Mouse (Mus musculus) hindbrain, embryonic 15.5 days (tissue): ENCODE measurements at regions not wholly inside any gene's neighbourhood (a gene's known extent, or its start where the extent isn't known, plus 50 kb on each side); places are given as distances from the start of the nearest gene placed in this dataset.

ENCODE experiments used
- ATAC-seq: fragments of 200-750 bp; cut with Nextera tagmentation; 2 replicates; pipeline ENCODE4 v1.8.0; 2017; ENCODE audit warnings: low read depth, moderate number of reproducible peaks, moderate TSS enrichment; ENCODE audit not compliant: low FRiP score
- H3K27ac ChIP-seq: fragments of 300-500 bp; sonication (generic); replicated peaks from 2 replicates; pipeline ENCODE4 v1.5.1; 2015; ENCODE audit warnings: mild to moderate bottlenecking, inconsistent platforms
- H3K27me3 ChIP-seq: fragments of 300-500 bp; sonication (generic); 2 replicates; pipeline ENCODE4 v1.6.1; 2015; ENCODE audit warnings: control low read depth, inconsistent platforms
- H3K36me3 ChIP-seq: fragments of 300-500 bp; sonication (generic); 2 replicates; pipeline ENCODE4 v1.6.1; 2015; ENCODE audit warnings: control low read depth, inconsistent platforms
- H3K4me1 ChIP-seq: fragments of 300-500 bp; sonication (generic); replicated peaks from 2 replicates; pipeline ENCODE4 v1.6.1; 2015; ENCODE audit warnings: control low read depth, inconsistent platforms
- H3K4me2 ChIP-seq: fragments of 300-500 bp; sonication (generic); 2 replicates; pipeline ENCODE4 v1.6.1; 2015; ENCODE audit warnings: moderate library complexity, mild to moderate bottlenecking, inconsistent platforms
- H3K4me3 ChIP-seq: fragments of 300-500 bp; sonication (generic); 2 replicates; pipeline ENCODE4 v1.5.1; 2015; ENCODE audit warnings: mild to moderate bottlenecking, inconsistent platforms
- H3K9ac ChIP-seq: fragments of 300-500 bp; sonication (generic); 2 replicates; pipeline ENCODE4 v1.6.1; 2015; ENCODE audit warnings: inconsistent platforms
- H3K9me3 ChIP-seq: fragments of 300-500 bp; sonication (generic); 2 replicates; pipeline ENCODE4 v1.6.1; 2016; ENCODE audit warnings: control low read depth, inconsistent platforms
- WGBS: fragments of 180-500 bp; shearing (Covaris S2); methylation state at CpG from one replicate; pipeline ENCODE4 v1.1.7; 2015; 5-methylcytosine and 5-hydroxymethylcytosine counted together

DNA sequence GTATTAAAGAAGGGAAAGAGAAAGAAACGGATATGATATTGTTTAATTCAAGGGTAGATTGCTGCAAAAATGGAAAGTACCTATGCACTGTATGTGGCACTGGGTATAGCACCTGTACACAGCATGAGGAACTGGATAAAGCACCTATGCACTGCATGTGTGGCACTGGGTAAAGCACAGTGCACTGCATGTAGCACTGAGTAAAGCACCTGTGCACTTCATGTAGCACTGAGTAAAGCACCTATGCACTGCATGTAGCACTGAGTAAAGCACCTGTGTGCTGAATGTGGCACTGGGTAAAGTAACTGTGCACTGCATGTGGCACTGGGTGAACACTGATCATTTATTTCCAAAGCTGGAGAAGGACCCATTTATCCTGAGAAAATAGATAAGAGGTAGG, 280.2 kb upstream of the Fam49a start:
- Histone ChIP-seq H3K36me3 (no peaks in the 10 kb centered on the region), H3K4me3 (no peak overlapping the region), H3K4me2 (no peak overlapping the region), H3K4me1 (no peaks in the 10 kb centered on the region), H3K27ac (no peak overlapping the region), H3K9ac (no peak overlapping the region), H3K27me3 (no peaks in the 10 kb centered on the region), H3K9me3 (no peaks in the 10 kb centered on the region)
- 79% methylated on average over 1 of the region's 1 CpGs for WGBS
- ATAC-seq, result 0 out of 2 replicates have a peak, but pooled peaks have one; percentile 54

DNA sequence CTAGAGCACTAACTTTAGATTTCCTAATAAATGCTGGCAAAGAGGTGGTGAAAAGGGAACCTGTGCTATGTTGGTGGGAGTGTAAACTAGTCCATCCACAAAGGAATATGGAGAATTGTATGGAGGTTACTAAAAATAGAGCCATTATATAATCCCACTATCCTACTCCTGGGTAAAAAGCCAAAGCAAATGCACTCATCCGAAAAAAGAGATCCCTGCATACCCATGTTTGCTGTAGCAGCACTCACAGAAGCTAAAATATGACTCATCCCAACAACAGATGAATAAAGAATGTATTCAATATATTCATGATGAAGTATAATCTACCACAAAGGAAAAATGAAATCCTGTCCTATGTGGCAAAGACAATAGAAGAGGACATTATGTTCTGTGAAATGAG, 268.4 kb upstream of the Fam49a start:
- Histone ChIP-seq H3K9me3 (no peaks in the 10 kb centered on the region), H3K36me3 (no peaks in the 10 kb centered on the region), H3K4me1 (no peaks in the 10 kb centered on the region), H3K27me3 (no peaks in the 10 kb centered on the region), H3K4me2 (no peak overlapping the region), H3K27ac (no peak overlapping the region), H3K4me3 (no peak overlapping the region), H3K9ac (no peak overlapping the region)
- 89% methylated on average over 1 of the region's 1 CpGs for WGBS
- ATAC-seq, result no peak

DNA sequence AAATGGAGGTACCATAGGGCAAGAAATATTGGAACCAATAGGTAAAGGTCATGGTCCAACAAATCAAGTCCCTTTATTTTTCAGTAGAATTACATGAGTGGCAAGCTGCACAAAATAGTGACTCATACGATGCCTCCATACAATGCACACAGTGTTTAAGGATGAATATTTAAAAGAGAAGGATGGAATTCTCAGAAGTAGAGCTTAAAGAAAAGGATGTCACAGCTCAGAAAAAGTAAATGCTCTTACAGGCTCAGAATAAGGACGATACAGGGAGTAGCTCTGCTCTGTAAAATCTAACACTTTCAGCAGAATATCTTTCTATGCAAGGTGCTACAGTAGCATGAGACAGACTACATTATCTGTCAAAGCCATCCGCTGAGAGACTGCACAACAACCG, 262.7 kb upstream of the Fam49a start:
- H3K36me3 ChIP-seq, result no peaks in the 10 kb centered on the region
- WGBS, result 83% methylated on average over 4 of the region's 4 CpGs
- H3K9ac ChIP-seq, result no peak overlapping the region
- no peak overlapping the region for H3K27ac ChIP-seq
- no peaks in the 10 kb centered on the region for H3K9me3 ChIP-seq
- no peak overlapping the region for H3K4me3 ChIP-seq
- no peaks in the 10 kb centered on the region for H3K27me3 ChIP-seq
- no peak overlapping the region for H3K4me2 ChIP-seq
- ATAC-seq, result no peak
- H3K4me1 ChIP-seq, result no peaks in the 10 kb centered on the region

DNA sequence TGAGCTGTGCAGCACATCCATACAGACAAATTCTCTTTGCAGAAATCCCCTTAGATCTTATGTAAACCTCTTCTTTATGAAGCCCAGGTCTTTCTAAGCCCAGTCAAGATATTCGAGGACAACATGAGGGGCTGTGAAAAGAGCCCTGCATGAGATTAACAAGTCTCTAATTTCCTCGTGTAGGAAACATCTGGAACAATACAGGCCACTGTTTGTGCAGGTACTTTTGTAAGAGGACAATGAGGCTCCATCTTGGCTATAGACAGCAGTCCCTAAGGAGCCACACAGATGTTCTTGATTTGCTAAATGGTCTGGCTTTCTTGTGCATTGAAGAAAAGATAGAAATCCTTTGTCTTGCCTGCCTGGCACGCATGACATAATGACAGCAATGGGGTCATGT, 259.5 kb upstream of the Fam49a start:
- no peaks in the 10 kb centered on the region for H3K36me3 ChIP-seq
- H3K27ac ChIP-seq, result no peak overlapping the region
- no peaks in the 10 kb centered on the region for H3K4me1 ChIP-seq
- WGBS, result 22% methylated on average over 3 of the region's 3 CpGs
- no peak for ATAC-seq
- no peak overlapping the region for H3K9ac ChIP-seq
- H3K9me3 ChIP-seq, result no peaks in the 10 kb centered on the region
- no peak overlapping the region for H3K4me3 ChIP-seq
- H3K4me2 ChIP-seq, result no peak overlapping the region
- no peaks in the 10 kb centered on the region for H3K27me3 ChIP-seq

DNA sequence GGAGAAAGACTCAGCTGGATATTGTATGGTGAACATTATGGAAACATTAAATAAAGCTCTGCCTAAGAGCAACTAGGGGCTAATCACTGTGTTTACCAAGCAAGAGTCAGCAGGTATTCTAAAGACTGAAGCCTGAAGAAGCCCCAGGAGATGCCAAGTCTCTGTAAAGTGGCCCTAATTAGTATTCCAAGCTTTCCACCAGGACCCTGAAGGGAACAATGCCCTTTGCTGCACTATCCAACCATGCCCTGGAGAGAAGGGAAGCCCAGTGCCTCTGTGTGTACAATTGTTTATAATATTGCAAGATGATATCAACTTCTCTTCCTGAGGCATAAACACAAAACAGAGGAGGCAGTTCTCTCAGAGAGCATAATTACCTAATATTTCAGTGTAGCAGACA, 251.3 kb upstream of the Fam49a start:
- Histone ChIP-seq H3K27me3 (no peaks in the 10 kb centered on the region), H3K9me3 (no peaks in the 10 kb centered on the region), H3K27ac (no peak overlapping the region), H3K4me1 (0 out of 2 replicates have a peak, but pooled peaks cover 7% of the 10 kb centered on the region), H3K4me3 (no peak overlapping the region), H3K9ac (no peak overlapping the region), H3K4me2 (no peak overlapping the region), H3K36me3 (no peaks in the 10 kb centered on the region)
- no peak; the same call in 1 of the 2 replicates for ATAC-seq

DNA sequence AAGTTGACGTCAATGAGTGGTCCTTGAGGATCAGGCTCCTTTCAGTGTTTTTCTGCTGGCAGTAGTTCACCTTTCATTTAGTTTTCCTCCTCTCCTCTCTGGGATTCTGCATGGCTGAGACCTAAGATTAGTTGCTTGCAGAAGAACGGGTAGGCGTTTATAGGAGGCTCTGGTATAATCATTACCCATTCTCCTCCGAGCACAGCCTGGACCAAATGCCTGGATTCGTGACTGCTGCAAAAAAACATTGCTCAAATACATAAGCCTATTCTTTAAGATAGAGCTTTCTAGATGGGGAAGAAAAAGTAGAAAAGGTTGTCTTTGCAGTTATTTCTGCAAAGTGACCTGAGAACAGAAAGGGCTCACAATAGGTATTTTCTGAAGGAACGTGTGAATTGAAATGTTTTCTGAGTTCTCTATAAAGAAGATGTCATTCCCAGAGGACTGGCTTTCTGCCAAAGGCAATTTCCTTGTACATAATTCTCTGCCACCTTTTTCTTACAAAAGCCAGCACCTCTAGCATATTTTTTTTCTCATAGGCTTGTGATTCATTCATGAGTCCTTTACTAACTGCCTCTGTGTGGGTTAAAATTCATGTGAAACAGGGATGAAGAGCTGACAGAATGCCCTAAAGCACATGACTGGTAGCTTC, 238.0 kb upstream of the Fam49a start:
- no peak overlapping the region for H3K4me3 ChIP-seq
- no peak overlapping the region for H3K27ac ChIP-seq
- H3K36me3 ChIP-seq, result no peaks in the 10 kb centered on the region
- no peaks in the 10 kb centered on the region for H3K4me1 ChIP-seq
- no peak overlapping the region for H3K4me2 ChIP-seq
- no peak for ATAC-seq
- H3K9me3 ChIP-seq, result no peaks in the 10 kb centered on the region
- 83% methylated on average over 6 of the region's 6 CpGs for WGBS
- H3K9ac ChIP-seq, result no peak overlapping the region
- no peaks in the 10 kb centered on the region for H3K27me3 ChIP-seq

DNA sequence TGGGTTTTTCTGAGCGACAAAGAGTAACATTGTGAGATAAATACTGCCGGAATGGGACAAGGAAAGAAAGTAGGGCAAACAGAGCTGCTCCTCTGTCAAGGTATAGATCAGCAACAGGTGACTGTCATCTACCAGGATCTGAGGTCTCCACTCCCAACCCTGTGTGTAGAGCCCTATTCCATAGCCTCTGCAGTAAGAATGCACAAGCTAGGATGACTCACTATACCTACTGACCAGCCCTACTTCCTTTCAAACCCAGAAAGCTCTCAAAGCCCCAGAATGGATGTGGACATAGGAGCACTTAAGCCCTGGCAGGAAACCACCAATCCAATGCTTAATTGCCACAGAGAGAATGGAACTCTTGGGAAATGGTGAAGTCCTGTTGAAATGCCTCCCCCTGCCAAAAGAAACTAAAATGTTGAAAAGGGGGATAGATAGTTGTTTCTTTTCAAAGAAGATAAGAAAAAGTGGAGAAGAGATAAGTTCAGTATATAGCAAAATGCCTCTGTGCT, 231.8 kb upstream of the Fam49a start:
- WGBS, result 83% methylated on average over 2 of the region's 2 CpGs
- Histone ChIP-seq H3K4me2 (no peak overlapping the region), H3K9me3 (no peaks in the 10 kb centered on the region), H3K9ac (no peak overlapping the region), H3K4me1 (no peaks in the 10 kb centered on the region), H3K36me3 (no peaks in the 10 kb centered on the region), H3K27me3 (no peaks in the 10 kb centered on the region), H3K4me3 (no peak overlapping the region), H3K27ac (no peak overlapping the region)
- no peak for ATAC-seq

DNA sequence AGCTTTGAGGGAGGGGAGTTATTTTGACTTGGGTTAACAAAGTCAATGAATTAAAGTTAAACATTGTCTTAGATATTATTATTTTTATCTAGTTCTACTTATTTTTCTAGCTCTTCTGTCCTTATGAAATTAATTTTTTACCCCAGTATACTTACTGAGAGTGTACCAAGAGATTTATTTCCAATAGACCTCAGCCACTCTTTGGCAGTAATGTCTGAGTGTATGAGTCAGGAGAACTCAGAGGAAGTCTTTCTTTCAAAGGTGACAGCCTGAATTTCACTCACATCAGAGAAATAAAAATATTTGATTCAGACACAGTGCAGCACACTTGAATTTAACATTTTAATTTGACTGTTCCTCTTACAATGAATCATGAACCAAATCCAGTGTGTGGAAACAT, 227.4 kb upstream of the Fam49a start:
- Histone ChIP-seq H3K4me2 (no peak overlapping the region), H3K9me3 (no peaks in the 10 kb centered on the region), H3K4me3 (no peak overlapping the region), H3K4me1 (no peaks in the 10 kb centered on the region), H3K36me3 (no peaks in the 10 kb centered on the region), H3K9ac (no peak overlapping the region), H3K27me3 (no peaks in the 10 kb centered on the region), H3K27ac (no peak overlapping the region)
- no peak for ATAC-seq

DNA sequence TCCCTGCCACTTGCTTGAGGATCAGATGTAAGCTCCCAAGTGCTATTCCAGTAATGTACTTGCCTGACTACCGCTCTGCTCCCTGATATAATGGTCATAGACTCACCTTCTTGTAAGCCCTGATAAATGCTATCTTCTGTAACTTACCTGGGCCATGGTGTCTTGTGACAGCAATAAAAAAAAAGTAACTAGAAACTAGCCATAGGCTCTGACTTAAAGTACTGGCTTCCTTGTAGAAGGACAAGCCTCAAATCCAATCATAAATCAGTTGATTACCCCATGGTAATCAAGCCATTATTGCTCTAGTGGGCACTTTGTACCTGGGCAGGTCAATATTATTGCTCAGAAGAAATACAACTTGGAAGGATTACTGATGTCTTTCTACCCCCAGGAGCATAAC, 222.7 kb upstream of the Fam49a start:
- ATAC-seq, result no peak
- 92% methylated on average over 1 of the region's 1 CpGs for WGBS
- no peak overlapping the region for H3K27ac ChIP-seq

DNA sequence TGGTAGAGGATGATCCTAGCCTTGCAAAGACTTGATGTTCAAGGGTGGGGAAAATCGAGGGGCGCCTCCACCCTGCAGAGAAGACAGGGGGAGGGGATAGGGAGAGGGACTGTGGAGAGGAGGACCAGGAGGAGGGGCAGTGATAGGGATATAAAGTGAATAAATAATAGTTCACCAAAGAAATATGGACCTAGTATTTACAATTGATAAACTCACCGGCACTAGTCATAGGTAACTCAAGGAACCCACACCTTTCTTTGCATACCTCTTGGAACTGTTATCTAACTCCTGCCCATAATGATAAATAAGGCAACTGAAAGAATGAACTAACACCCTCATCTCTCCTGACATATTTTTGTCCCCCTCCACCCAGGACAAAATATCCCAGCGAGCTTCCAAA, 199.7 kb upstream of the Fam49a start:
- Histone ChIP-seq H3K27ac (no peak overlapping the region), H3K27me3 (no peaks in the 10 kb centered on the region), H3K36me3 (no peaks in the 10 kb centered on the region), H3K9me3 (no peaks in the 10 kb centered on the region), H3K4me3 (no peak overlapping the region), H3K4me1 (no peaks in the 10 kb centered on the region), H3K4me2 (no peak overlapping the region), H3K9ac (no peak overlapping the region)
- no peak for ATAC-seq
- WGBS, result 89% methylated on average over 4 of the region's 4 CpGs

More for the DNA sequence above, 222.7 kb upstream of the Fam49a start:
- Histone ChIP-seq H3K27me3 (no peaks in the 10 kb centered on the region), H3K4me3 (no peak overlapping the region), H3K36me3 (no peaks in the 10 kb centered on the region), H3K9me3 (no peaks in the 10 kb centered on the region), H3K4me1 (no peaks in the 10 kb centered on the region), H3K9ac (no peak overlapping the region), H3K4me2 (no peak overlapping the region)

DNA sequence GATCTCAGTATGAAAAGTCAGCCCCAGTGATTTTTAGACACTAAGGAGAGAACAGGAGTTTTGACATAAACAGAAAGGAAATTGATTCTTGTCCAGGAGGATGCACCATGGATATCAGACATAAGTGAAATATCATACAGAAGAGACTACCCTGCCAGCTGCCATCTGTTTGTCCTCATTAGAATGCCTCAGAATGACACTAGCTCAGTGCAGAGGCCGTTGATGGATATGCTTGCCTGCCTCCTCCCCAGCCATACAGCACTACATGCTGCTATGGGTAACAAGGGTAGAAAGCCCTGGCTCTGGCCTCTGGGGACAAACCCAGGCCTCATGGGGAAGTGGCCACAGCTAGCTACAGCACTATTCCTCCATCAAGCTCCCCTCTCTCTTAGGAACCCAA, 198.0 kb upstream of the Fam49a start:
- 32% methylated on average over 1 of the region's 1 CpGs for WGBS

DNA sequence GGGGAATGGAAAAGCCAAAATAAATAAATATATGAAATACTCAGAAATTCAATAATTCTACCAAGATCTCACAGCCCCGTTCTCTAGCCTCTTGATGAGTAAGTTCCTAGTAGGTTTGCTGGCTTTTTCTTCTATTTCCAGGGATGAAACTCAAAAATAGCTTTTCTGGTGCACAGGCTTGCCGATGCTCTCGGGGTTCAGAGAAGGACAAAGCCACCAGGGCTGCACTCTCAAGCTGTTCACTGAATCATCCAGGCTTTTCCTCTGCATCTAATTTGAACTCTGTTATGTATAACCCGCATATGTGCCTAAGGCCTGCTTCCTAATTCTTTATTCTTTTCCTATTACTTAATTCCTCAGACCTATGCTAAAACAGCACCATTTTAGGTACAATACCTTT, 197.5 kb upstream of the Fam49a start:
- no peaks in the 10 kb centered on the region for H3K9me3 ChIP-seq
- H3K9ac ChIP-seq, result no peak overlapping the region
- no peaks in the 10 kb centered on the region for H3K36me3 ChIP-seq
- no peak overlapping the region for H3K4me2 ChIP-seq
- no peak overlapping the region for H3K4me3 ChIP-seq
- 76% methylated on average over 4 of the region's 4 CpGs for WGBS
- no peaks in the 10 kb centered on the region for H3K27me3 ChIP-seq
- ATAC-seq, result no peak
- H3K27ac ChIP-seq, result no peak overlapping the region
- H3K4me1 ChIP-seq, result no peaks in the 10 kb centered on the region

More for the DNA sequence above, 198.0 kb upstream of the Fam49a start:
- no peaks in the 10 kb centered on the region for H3K9me3 ChIP-seq
- no peak overlapping the region for H3K4me2 ChIP-seq
- no peaks in the 10 kb centered on the region for H3K27me3 ChIP-seq
- H3K36me3 ChIP-seq, result no peaks in the 10 kb centered on the region
- H3K27ac ChIP-seq, result no peak overlapping the region
- no peak overlapping the region for H3K9ac ChIP-seq
- H3K4me1 ChIP-seq, result no peaks in the 10 kb centered on the region
- peak; percentile 59; the same call in 1 of the 2 replicates for ATAC-seq
- H3K4me3 ChIP-seq, result no peak overlapping the region

DNA sequence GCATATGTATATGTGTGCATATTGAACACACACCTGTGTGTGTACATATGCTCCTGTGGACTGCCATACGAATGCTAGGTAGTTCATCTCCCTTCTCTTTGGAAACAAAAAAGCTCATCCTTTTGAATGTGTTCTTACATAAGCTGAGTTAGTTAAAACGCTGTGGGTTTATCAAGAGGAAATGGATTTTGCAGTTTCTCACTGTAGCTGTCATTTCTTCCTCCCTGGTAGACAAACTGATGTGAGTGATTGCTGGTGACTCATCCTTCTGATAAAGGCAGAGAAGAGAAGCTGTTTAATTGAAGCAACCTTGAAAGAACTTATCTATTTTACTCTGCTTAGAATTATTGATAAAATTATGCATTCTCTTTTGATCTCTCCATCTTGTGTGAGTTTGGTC, 173.6 kb upstream of the Fam49a start:
- H3K27me3 ChIP-seq, result no peaks in the 10 kb centered on the region

More for the DNA sequence above, 173.6 kb upstream of the Fam49a start:
- H3K27ac ChIP-seq, result no peak overlapping the region
- H3K4me3 ChIP-seq, result no peak overlapping the region
- no peaks in the 10 kb centered on the region for H3K9me3 ChIP-seq
- no peaks in the 10 kb centered on the region for H3K36me3 ChIP-seq
- no peaks in the 10 kb centered on the region for H3K4me1 ChIP-seq
- H3K9ac ChIP-seq, result no peak overlapping the region
- 81% methylated on average over 2 of the region's 2 CpGs for WGBS
- H3K4me2 ChIP-seq, result no peak overlapping the region
- no peak for ATAC-seq
